In genomic region chr19:44331911-44332310, GRCm38 (mm10) we compare ENCODE assay signal across 17 mouse cellular contexts. TPM values are rescaled to one million over a fixed set of nuclear protein-coding genes. Genes with fewer than 3 reads are reported as not detected.
DNase-seq lines count a peak whose midpoint lies in the region; ATAC-seq and TF ChIP-seq lines count a peak whose summit lies in the region.
"Had no signal": no experiment of that assay in that cellular context is flagged by ENCODE, and none has a peak within 500 bp of the region (broad histone marks: within the 10 kb centered on the region; RNA-seq: fewer than 3 reads in every experiment).

No protein-coding gene starts in this region.

- no peaks in the 10 kb centered on the region for H3K79me2 ChIP-seq in C2C12 (ENCODE audit: control insufficient read depth, insufficient read depth)

- H3K4me3 ChIP-seq in C2C12 (ENCODE audit: insufficient read depth, poor library complexity, severe bottlenecking): no peak overlapping the region
- H3K4me3 ChIP-seq: limb, embryonic 10.5 days; liver, embryonic 12.5 days; megakaryocyte, embryonic 14.5 days had no signal

- H3K36me3 ChIP-seq in C2C12 (ENCODE audit: control insufficient read depth, insufficient read depth): no peaks in the 10 kb centered on the region
- H3K36me3 ChIP-seq: limb, embryonic 10.5 days; liver, embryonic 12.5 days had no signal

- no peak overlapping the region for H3ac ChIP-seq in C2C12 (ENCODE audit: control insufficient read depth, insufficient read length, low read depth)

- no peaks in the 10 kb centered on the region for H3K79me3 ChIP-seq in C2C12 (ENCODE audit: low read depth)

- TF ChIP-seq CTCF in C2C12 (IDR thresholded peaks at IDR 0.05; ENCODE audit: control insufficient read depth, insufficient read depth, insufficient read length): no peak

- peak; percentile 15 to 36 for DNase-seq in heart, adult 18-20 months
- DNase-seq in heart, postnatal 14 days: no peak
- DNase-seq in Muller cell, postnatal 12 days (ENCODE audit: inconsistent ontology term): peak; percentile 62
- no peak for DNase-seq in cerebellum, adult 18-20 months
- no peak for DNase-seq in kidney, postnatal 25 days
- DNase-seq: gastrocnemius, postnatal 36 days; kidney, adult 9 months; thymus, postnatal 4 days had no signal

- intact Hi-C loops in heart, postnatal 14 days (cut with DNase I): no loop called here

- ATAC-seq in megakaryocyte progenitor cell, adult 5-6 weeks (replicated peaks; ENCODE audit: poor library complexity): 0 out of 2 replicates have a peak, but pooled peaks have one; percentile 37
- ATAC-seq: inflammation-experienced regulatory T-cells, adult 6 months; liver, embryonic 12.5 days; midbrain, embryonic 16.5 days had no signal

- H3K27me3 ChIP-seq in C2C12 (ENCODE audit: control insufficient read depth, insufficient read depth, insufficient read length): no peaks in the 10 kb centered on the region

TF ChIP-seq in C2C12, 6 proteins besides CTCF, POLR2A, EP300 and RAD21:
- no peak for TF ChIP-seq FOSL1 (IDR thresholded peaks at IDR 0.05; ENCODE audit: insufficient read depth, low read length, poor library complexity, severe bottlenecking)
- no peak for TF ChIP-seq MYOG (IDR thresholded peaks at IDR 0.05; ENCODE audit: control insufficient read depth, extremely low read depth, insufficient read length)
- TF ChIP-seq USF1 (IDR thresholded peaks at IDR 0.05; ENCODE audit: low read depth): peak; percentile 75

RNA-seq across cellular contexts. Expression of gene Scd4, which starts 1.0 kb away (rescaled TPM):
- 1 to 10 TPM; 4.3 to 7.8 TPM for total RNA-seq in heart, adult 18-20 months (2021)
- total RNA-seq in heart, postnatal 14 days (2021): 10 to 100 TPM; 13.1 to 14.0 TPM
- 0.05 TPM for polyA plus RNA-seq in C2C12 (2012; fragmentation: generic; extraction: Trizol)
- 0.35 TPM in 1 of 2 replicates, not detected in the other for total RNA-seq in megakaryocyte progenitor cell, adult 5-6 weeks (2015)
- total RNA-seq in megakaryocyte progenitor cell, adult 5-6 weeks (2017): not detected in 2 replicates
- polyA plus RNA-seq: embryonic facial prominence, embryonic 11.5 days; neural tube, embryonic 11.5 days had no signal

RNA-seq across cellular contexts. Expression of gene Scd2, which starts 38.4 kb away (rescaled TPM):
- 1 to 10 TPM; 9.1 to 9.4 TPM for total RNA-seq in heart, adult 18-20 months (2021)
- total RNA-seq in heart, postnatal 14 days (2021): 10 to 100 TPM; 24.8 to 27.2 TPM
- polyA plus RNA-seq in C2C12 (2012; fragmentation: generic; extraction: Trizol): 144 TPM
- 95.4 and 101 TPM in 2 replicates for total RNA-seq in megakaryocyte progenitor cell, adult 5-6 weeks (2015)
- total RNA-seq in megakaryocyte progenitor cell, adult 5-6 weeks (2017): 88.5 and 107 TPM in 2 replicates

Comparison
In these comparisons a context has a peak if more than half of its experiments do, and no peak if none do; other contexts are left out.
1. DNase-seq: peak in heart, adult 18-20 months (2 of 2) and Muller cell, postnatal 12 days (single experiment); none in heart, postnatal 14 days (0 of 2), cerebellum, adult 18-20 months (0 of 2) and kidney, postnatal 25 days (0 of 2).